Mouse (Mus musculus) kidney, postnatal 25 days (tissue): ENCODE results near the gene Vmn1r85.
"Not testable (repeated sequence)": the region's sequence is repeated elsewhere in the genome, so short reads cannot be mapped to it uniquely, and the experiment has no call there.

Experiments used
- DNase-seq, 2 experiments: peaks; one replicate each; pipeline ENCODE4 v3.0.0; 2021; ENCODE audit warnings: mixed read lengths in 2 of 2

Gene Vmn1r85

DNA sequence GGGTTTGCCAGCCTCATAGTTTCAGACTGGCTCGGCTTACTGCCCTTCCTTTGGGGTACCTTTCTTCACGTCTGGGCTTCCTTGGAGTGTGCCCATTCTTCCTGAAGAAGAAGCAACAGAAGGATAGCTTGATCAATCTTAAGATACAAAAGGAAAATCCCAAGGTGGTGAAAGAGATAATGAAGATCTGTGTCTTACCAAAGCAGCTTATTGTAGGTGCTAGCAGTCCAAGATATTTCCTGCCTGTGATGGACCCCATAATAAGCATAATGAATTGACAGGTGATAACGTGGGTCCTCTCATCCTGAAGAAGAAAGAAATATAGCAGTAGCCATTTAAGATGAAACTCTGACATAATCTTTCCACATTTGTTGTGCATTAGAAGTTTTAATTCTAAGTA is at the start of gene Vmn1r85:
TSS of gene Vmn1r85 (minus strand) at position 101 of the 400 bp plus-strand sequence.
- DNase-seq: no peak

DNA sequence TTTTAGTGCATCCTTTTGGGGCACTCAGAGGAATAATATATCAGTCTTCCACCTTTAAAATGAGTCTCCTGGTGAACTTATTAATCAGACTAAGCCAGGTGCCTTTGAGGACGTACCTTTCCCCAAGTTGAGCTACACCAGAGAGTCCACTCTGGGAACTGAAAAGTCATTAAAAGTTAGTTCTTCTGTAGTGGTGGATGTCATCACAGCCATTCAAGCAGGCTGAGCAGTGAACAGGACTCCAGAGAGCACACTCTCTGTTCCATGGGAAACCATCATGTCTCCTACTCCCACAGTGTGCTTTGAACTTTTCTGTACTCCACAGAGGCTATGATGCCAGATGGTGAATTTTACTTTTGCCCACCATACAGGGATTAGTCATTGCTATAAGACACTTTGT is 45.1 kb upstream of the Vmn1r85 start, which contains the start of gene Vmn1r87:
TSS of gene Vmn1r87 (minus strand) at position 101 of the 400 bp plus-strand sequence.
- no peak for DNase-seq

- DNase-seq: no peak
Observed at GRCm38 (mm10) chr7:13137340-13137739, 42.4 kb upstream of the Vmn1r85 start.

GRCm38 (mm10) chr7:13131856-13132255 is 36.9 kb upstream of the Vmn1r85 start:
- DNase-seq: no peak

- not testable (repeated sequence) for DNase-seq
Observed at GRCm38 (mm10) chr7:13123554-13124153, 28.7 kb upstream of the Vmn1r85 start.

GRCm38 (mm10) chr7:13119817-13120216 is 24.8 kb upstream of the Vmn1r85 start, which contains the start of gene Vmn1r86:
Gene Vmn1r86, minus strand, starts transcription at chr7:13119917.
- no peak for DNase-seq

DNA sequence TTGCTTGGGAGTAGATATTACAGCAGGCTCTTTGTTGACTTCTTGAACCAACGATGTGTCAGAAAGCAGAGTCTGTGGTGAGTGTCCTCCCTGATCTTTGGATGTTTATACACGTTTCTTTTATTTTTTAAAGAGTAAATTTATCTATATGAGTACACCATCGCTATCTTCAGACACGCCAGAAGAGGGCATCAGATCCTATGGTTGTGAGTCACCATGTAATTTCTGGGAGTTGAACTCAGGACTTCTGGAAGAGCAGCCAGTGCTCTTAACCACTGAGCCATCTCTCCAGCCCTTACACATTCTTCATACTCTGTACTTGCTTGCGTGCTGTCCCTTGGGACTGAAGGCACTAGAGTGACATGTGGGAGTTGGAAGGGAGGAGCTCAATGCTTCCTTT is 22.7 kb downstream of the Vmn1r85 start:
- no peak for DNase-seq

GRCm38 (mm10) chr7:13063399-13063798 is 31.6 kb downstream of the Vmn1r85 start:
- DNase-seq: not testable (repeated sequence)

DNA sequence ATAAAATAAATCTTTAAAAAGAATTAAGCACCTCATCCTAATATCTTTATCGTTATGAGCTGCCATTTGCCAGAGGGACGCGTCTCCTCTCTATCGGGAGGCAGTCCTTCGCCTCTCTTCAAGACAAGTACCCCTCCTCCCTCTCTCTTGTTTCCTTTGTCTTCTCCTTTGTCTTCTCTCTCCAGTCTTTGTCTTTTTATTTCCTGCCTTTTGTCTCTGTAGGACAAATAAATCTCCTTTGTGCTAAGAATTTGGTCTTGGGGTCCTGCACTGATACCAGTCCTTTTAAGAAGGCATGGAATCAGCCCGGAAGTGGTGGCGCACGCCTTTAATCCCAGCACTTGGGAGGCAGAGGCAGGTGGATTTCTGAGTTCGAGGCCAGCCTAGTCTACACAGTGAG is 35.4 kb downstream of the Vmn1r85 start:
- no peak for DNase-seq

GRCm38 (mm10) chr7:13056913-13057700 is 37.9 kb downstream of the Vmn1r85 start:
- no peak for DNase-seq

- peak; percentile 97 to 99 for DNase-seq
Observed at GRCm38 (mm10) chr7:13054287-13055010, 40.5 kb downstream of the Vmn1r85 start, which contains the start of gene Mzf1. Gene Mzf1, minus strand, starts transcription at chr7:13054764.

GRCm38 (mm10) chr7:13053961-13054286 is 41.0 kb downstream of the Vmn1r85 start:
- no peak for DNase-seq

- DNase-seq: no peak
Observed at GRCm38 (mm10) chr7:13053501-13053900, 41.5 kb downstream of the Vmn1r85 start.

- DNase-seq: no peak
Observed at GRCm38 (mm10) chr7:13053001-13053400, 42.0 kb downstream of the Vmn1r85 start.

GRCm38 (mm10) chr7:13046084-13046483 is 48.9 kb downstream of the Vmn1r85 start:
- peak; percentile 77 to 83 for DNase-seq

DNA sequence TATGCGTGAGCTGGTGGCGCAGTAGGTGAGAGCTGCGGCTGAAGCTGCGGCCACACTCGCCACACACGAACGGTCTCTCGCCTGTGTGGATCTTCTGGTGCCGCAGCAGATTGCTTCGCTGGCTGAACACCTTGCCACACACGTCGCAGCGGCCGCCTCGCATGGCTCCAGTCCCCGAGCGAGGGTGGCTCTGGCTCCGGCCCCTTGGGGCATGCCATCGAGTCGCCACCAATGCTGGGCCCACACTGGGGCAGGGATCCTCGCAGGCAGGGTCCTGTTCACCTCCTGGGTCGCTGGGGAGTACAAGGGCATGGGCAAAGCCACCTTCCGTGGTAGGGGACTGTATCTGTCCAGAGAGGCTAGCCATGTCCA is 50.7 kb downstream of the Vmn1r85 start:
- peak in 1 of 2 experiments; percentile 40 for DNase-seq

- peak; percentile 37 to 49 for DNase-seq
Observed at GRCm38 (mm10) chr7:13043445-13044253, 51.3 kb downstream of the Vmn1r85 start.

- DNase-seq: no peak
Observed at GRCm38 (mm10) chr7:13043120-13043444, 51.9 kb downstream of the Vmn1r85 start.

- no peak for DNase-seq
Observed at GRCm38 (mm10) chr7:13042511-13042910, 52.5 kb downstream of the Vmn1r85 start.

GRCm38 (mm10) chr7:13041256-13041655 is 53.7 kb downstream of the Vmn1r85 start:
- DNase-seq: no peak

- DNase-seq: no peak
Observed at GRCm38 (mm10) chr7:13039181-13039580, 55.8 kb downstream of the Vmn1r85 start.

DNA sequence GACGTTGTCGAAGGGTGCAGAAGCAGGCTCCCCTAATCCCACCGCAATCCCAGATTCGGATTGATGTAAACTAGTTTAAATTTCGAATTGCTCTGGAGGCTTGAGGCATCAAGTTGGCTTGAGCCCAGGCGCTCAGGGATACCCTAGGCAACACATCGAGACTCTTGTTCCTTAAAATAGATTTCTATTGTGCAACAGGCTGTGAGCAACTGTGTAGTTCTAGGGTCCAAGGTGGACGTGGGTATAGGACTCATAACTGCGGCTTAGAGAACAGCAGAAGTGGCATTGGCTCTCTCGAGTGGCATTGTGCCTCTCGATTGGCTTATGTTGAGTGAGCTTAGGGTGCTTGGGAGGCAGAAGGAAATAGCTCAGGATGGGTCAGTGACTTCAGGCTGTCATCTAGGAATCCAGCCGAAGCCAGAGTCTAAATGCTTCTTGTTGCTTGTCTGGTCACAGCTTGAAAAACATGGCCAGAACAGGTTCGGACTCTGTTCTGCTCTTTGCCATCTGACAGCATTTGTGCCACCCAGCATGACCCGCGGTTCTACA is 56.3 kb downstream of the Vmn1r85 start:
- DNase-seq: peak; percentile 36 to 68
